Mouse (Mus musculus): ENCODE measurements around the gene Gm11020. TPM values are rescaled to one million over a fixed set of nuclear protein-coding genes. Genes with fewer than 3 reads are reported as not detected.
"Not testable (repeated sequence)": the region's sequence is repeated elsewhere in the genome, so short reads cannot be mapped to it uniquely, and the experiment has no call there.

The Gm11020 gene
- not detected in 2 replicates for polyA plus RNA-seq (2012; ENCODE audit: insufficient read depth, insufficient read length, missing spikeins)

- H3K4me1 ChIP-seq (ENCODE audit: control insufficient read depth, insufficient read depth, insufficient read length, low read length); H3K4me3 ChIP-seq (ENCODE audit: insufficient read depth, low read depth, low read length); H3K27ac ChIP-seq (replicated peaks; ENCODE audit: low read depth, low read length): not testable (repeated sequence)
Measured at GRCm38 (mm10) chr8:104321267-104321666, at the start of gene Gm11020. TSS of gene Gm11020 (plus strand) at chr8:104321567.

GRCm38 (mm10) chr8:104293081-104293480 is 28.3 kb upstream of the Gm11020 start, which contains the start of gene Cmtm2a:
TSS of gene Cmtm2a (minus strand) at chr8:104293181.
- H3K27ac ChIP-seq (replicated peaks; ENCODE audit: low read depth, low read length); H3K4me1 ChIP-seq (ENCODE audit: control insufficient read depth, insufficient read depth, insufficient read length, low read length); H3K4me3 ChIP-seq (ENCODE audit: insufficient read depth, low read depth, low read length): not testable (repeated sequence)

GRCm38 (mm10) chr8:104294396-104294795 is 27.0 kb upstream of the Gm11020 start:
- Histone ChIP-seq H3K27ac (replicated peaks; ENCODE audit: low read depth, low read length) (no peak overlapping the region), H3K4me3 (ENCODE audit: insufficient read depth, low read depth, low read length) (no peak overlapping the region), H3K4me1 (ENCODE audit: control insufficient read depth, insufficient read depth, insufficient read length, low read length) (no peaks in the 10 kb centered on the region)

- not testable (repeated sequence) for H3K4me1 ChIP-seq (ENCODE audit: control insufficient read depth, insufficient read depth, insufficient read length, low read length); H3K4me3 ChIP-seq (ENCODE audit: insufficient read depth, low read depth, low read length); H3K27ac ChIP-seq (replicated peaks; ENCODE audit: low read depth, low read length)
Measured at GRCm38 (mm10) chr8:104301577-104301976, 19.8 kb upstream of the Gm11020 start.

- not testable (repeated sequence) for H3K27ac ChIP-seq (replicated peaks; ENCODE audit: low read depth, low read length); H3K4me3 ChIP-seq (ENCODE audit: insufficient read depth, low read depth, low read length); H3K4me1 ChIP-seq (ENCODE audit: control insufficient read depth, insufficient read depth, insufficient read length, low read length)
Measured at GRCm38 (mm10) chr8:104302536-104302935, 18.8 kb upstream of the Gm11020 start.

GRCm38 (mm10) chr8:104304962-104305361 is 16.4 kb upstream of the Gm11020 start:
- Histone ChIP-seq H3K4me1 (ENCODE audit: control insufficient read depth, insufficient read depth, insufficient read length, low read length) (no peaks in the 10 kb centered on the region), H3K27ac (replicated peaks; ENCODE audit: low read depth, low read length) (no peak overlapping the region), H3K4me3 (ENCODE audit: insufficient read depth, low read depth, low read length) (no peak overlapping the region)

GRCm38 (mm10) chr8:104308341-104308740 is 13.0 kb upstream of the Gm11020 start:
- H3K27ac ChIP-seq (replicated peaks; ENCODE audit: low read depth, low read length); H3K4me1 ChIP-seq (ENCODE audit: control insufficient read depth, insufficient read depth, insufficient read length, low read length); H3K4me3 ChIP-seq (ENCODE audit: insufficient read depth, low read depth, low read length): not testable (repeated sequence)

GRCm38 (mm10) chr8:104309441-104310155 is 11.8 kb upstream of the Gm11020 start, which contains the start of the genes Gm45711 and Cmtm1:
TSS of gene Gm45711 (minus strand) at chr8:104310081.
TSS of gene Cmtm1 (minus strand) at chr8:104310145.
- not testable (repeated sequence) for H3K27ac ChIP-seq (replicated peaks; ENCODE audit: low read depth, low read length); H3K4me1 ChIP-seq (ENCODE audit: control insufficient read depth, insufficient read depth, insufficient read length, low read length); H3K4me3 ChIP-seq (ENCODE audit: insufficient read depth, low read depth, low read length)

- not testable (repeated sequence) for H3K4me1 ChIP-seq (ENCODE audit: control insufficient read depth, insufficient read depth, insufficient read length, low read length); H3K27ac ChIP-seq (replicated peaks; ENCODE audit: low read depth, low read length); H3K4me3 ChIP-seq (ENCODE audit: insufficient read depth, low read depth, low read length)
Measured at GRCm38 (mm10) chr8:104312023-104312422, 9.3 kb upstream of the Gm11020 start.

- Histone ChIP-seq H3K27ac (replicated peaks; ENCODE audit: low read depth, low read length) (no peak overlapping the region), H3K4me3 (ENCODE audit: insufficient read depth, low read depth, low read length) (no peak overlapping the region), H3K4me1 (ENCODE audit: control insufficient read depth, insufficient read depth, insufficient read length, low read length) (no peaks in the 10 kb centered on the region)
Measured at GRCm38 (mm10) chr8:104313311-104313710, 8.1 kb upstream of the Gm11020 start.

- not testable (repeated sequence) for H3K4me3 ChIP-seq (ENCODE audit: insufficient read depth, low read depth, low read length)
Measured at GRCm38 (mm10) chr8:104321930-104322329, 563 bp downstream of the Gm11020 start, which contains the start of gene Cmtm2b. TSS of gene Cmtm2b (plus strand) at chr8:104322230.

GRCm38 (mm10) chr8:104332665-104333631 is 11.6 kb downstream of the Gm11020 start:
- Histone ChIP-seq H3K27ac (replicated peaks; ENCODE audit: low read depth, low read length) (peak overlapping the region; percentile 90), H3K4me3 (ENCODE audit: insufficient read depth, low read depth, low read length) (no peak overlapping the region), H3K4me1 (ENCODE audit: control insufficient read depth, insufficient read depth, insufficient read length, low read length) (peaks cover 6% of the 10 kb centered on the region; the same call in 1 of the 2 replicates)

More at GRCm38 (mm10) chr8:104321930-104322329, 563 bp downstream of the Gm11020 start, which contains the start of gene Cmtm2b:
- not testable (repeated sequence) for H3K27ac ChIP-seq (replicated peaks; ENCODE audit: low read depth, low read length); H3K4me1 ChIP-seq (ENCODE audit: control insufficient read depth, insufficient read depth, insufficient read length, low read length)

- Histone ChIP-seq H3K4me1 (ENCODE audit: control insufficient read depth, insufficient read depth, insufficient read length, low read length) (peaks cover 6% of the 10 kb centered on the region; the same call in 1 of the 2 replicates), H3K4me3 (ENCODE audit: insufficient read depth, low read depth, low read length) (no peak overlapping the region), H3K27ac (replicated peaks; ENCODE audit: low read depth, low read length) (peak overlapping the region; percentile 90)
Measured at GRCm38 (mm10) chr8:104333786-104334185, 12.4 kb downstream of the Gm11020 start.

GRCm38 (mm10) chr8:104334196-104334595 is 12.8 kb downstream of the Gm11020 start:
- Histone ChIP-seq H3K27ac (replicated peaks; ENCODE audit: low read depth, low read length) (peak overlapping the region; percentile 90), H3K4me1 (ENCODE audit: control insufficient read depth, insufficient read depth, insufficient read length, low read length) (peaks cover 6% of the 10 kb centered on the region; the same call in 1 of the 2 replicates), H3K4me3 (ENCODE audit: insufficient read depth, low read depth, low read length) (no peak overlapping the region)

- Histone ChIP-seq H3K27ac (replicated peaks; ENCODE audit: low read depth, low read length) (no peak overlapping the region), H3K4me1 (ENCODE audit: control insufficient read depth, insufficient read depth, insufficient read length, low read length) (peaks cover 6% of the 10 kb centered on the region; the same call in 1 of the 2 replicates)
Measured at GRCm38 (mm10) chr8:104336806-104337205, 15.4 kb downstream of the Gm11020 start.

More at GRCm38 (mm10) chr8:104336806-104337205, 15.4 kb downstream of the Gm11020 start:
- no peak overlapping the region for H3K4me3 ChIP-seq (ENCODE audit: insufficient read depth, low read depth, low read length)

Data from brown adipose tissue, adult 24 weeks (tissue).